Mouse (Mus musculus): ENCODE results near the gene Clic1. TPM values are rescaled to one million over a fixed set of nuclear protein-coding genes. Genes with fewer than 3 reads are reported as not detected.
A peak's percentile ranks its signal among the peaks of the same experiment; 100 is the strongest.

Clic1 gene
- polyA plus RNA-seq, 1 experiment = 141 TPM

GRCm38 (mm10) chr17:35023756-35024155, 26.0 kb upstream of the Clic1 start:
- Histone ChIP-seq H3K4me3 (replicated peaks; ENCODE audit: control insufficient read depth, low read depth, low read length) (peak overlapping the region; percentile 14), H3K27ac (ENCODE audit: control insufficient read depth, insufficient read depth, low read depth, low read length, poor library complexity) (no peak overlapping the region), H3K4me1 (ENCODE audit: control insufficient read depth, insufficient read depth, low read length) (peaks cover 2% of the 10 kb centered on the region)
- 17% methylated on average over 4 of the region's 4 CpGs for WGBS
- TF ChIP-seq POLR2A (IDR thresholded peaks at IDR 0.05; ENCODE audit: borderline replicate concordance, control insufficient read depth, low read depth, low read length) = no peak
- no peak for TF ChIP-seq CTCF (IDR thresholded peaks at IDR 0.05; ENCODE audit: control insufficient read depth, insufficient read depth, low read length)

- TF ChIP-seq POLR2A (IDR thresholded peaks at IDR 0.05; ENCODE audit: borderline replicate concordance, control insufficient read depth, low read depth, low read length) = no peak
- TF ChIP-seq CTCF (IDR thresholded peaks at IDR 0.05; ENCODE audit: control insufficient read depth, insufficient read depth, low read length) = no peak
- Histone ChIP-seq H3K4me1 (ENCODE audit: control insufficient read depth, insufficient read depth, low read length) (peaks cover 3% of the 10 kb centered on the region), H3K27ac (ENCODE audit: control insufficient read depth, insufficient read depth, low read depth, low read length, poor library complexity) (no peak overlapping the region; the same call in 1 of the 2 replicates), H3K4me3 (replicated peaks; ENCODE audit: control insufficient read depth, low read depth, low read length) (no peak overlapping the region)
- 54% methylated on average over 13 of the region's 13 CpGs for WGBS
These were observed 25.5 kb upstream of the Clic1 start for GRCm38 (mm10) chr17:35024261-35024660.

DNA sequence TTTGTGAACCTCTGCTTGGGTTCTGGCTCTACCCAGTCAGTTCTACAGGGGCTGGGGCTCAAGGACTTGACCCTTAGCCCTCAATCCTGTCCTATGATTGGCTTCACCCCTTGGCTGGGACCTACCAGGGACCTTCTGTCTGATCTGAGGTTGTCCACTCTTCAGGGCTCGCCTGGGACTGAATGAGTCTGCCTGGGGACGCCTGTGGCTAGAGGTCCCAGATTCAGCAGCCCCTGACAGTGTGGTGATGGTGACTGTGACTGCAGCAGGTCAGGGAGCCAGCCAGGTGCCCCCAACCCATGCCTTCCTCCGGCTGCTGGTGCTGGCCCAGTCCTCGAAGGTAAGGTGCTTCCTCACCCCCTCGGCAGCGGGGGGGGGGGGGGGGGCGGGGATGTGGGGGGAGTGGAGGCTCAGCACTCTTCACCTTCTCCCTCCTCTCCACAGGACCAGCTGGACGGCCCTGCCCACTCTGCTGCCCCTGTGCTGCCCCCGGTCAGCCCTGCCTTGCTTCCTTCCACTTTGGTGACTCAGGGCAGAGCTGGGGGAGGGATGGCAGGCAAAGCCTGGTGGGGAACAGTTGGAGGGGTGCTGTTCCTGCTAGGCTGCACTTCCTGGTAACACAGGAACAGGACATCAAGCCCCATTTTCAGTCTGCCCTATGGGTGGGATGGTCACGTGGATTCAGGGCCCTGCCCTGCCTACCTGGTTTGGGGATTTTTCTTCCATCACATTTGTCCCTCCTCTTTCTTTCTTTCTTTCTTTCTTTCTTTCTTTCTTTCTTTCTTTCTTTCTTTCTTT, 24.9 kb upstream of the Clic1 start:
- Histone ChIP-seq H3K27ac (ENCODE audit: control insufficient read depth, insufficient read depth, low read depth, low read length, poor library complexity) (no peak overlapping the region; the same call in 1 of the 2 replicates), H3K4me1 (ENCODE audit: control insufficient read depth, insufficient read depth, low read length) (peaks cover 4% of the 10 kb centered on the region), H3K4me3 (replicated peaks; ENCODE audit: control insufficient read depth, low read depth, low read length) (no peak overlapping the region)
- TF ChIP-seq CTCF (IDR thresholded peaks at IDR 0.05; ENCODE audit: control insufficient read depth, insufficient read depth, low read length) = no peak
- TF ChIP-seq POLR2A (IDR thresholded peaks at IDR 0.05; ENCODE audit: borderline replicate concordance, control insufficient read depth, low read depth, low read length) = no peak
- WGBS = 28% methylated on average over 10 of the region's 10 CpGs

DNA sequence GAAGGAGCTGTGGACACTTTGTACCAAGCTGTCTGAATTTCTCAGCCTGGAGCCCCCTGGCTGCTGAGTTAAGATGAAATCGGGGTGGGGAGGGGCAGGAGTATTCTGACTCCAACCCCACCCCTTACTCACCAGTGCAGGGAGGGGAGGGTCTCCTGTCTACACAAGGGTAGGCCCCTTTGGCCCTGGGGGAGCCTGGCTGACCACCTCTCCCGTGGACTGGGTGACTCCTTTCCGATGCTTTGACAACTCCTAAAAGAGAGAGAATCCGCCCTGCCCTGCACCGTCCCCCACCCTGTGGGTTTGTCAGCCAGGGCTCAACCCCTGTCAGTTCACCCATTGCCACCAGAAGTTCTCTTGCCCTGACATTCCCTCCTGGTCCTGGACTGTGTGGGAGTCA, 23.6 kb upstream of the Clic1 start:
- TF ChIP-seq CTCF (IDR thresholded peaks at IDR 0.05; ENCODE audit: control insufficient read depth, insufficient read depth, low read length) (no peak), POLR2A (IDR thresholded peaks at IDR 0.05; ENCODE audit: borderline replicate concordance, control insufficient read depth, low read depth, low read length) (no peak)
- Histone ChIP-seq H3K27ac (ENCODE audit: control insufficient read depth, insufficient read depth, low read depth, low read length, poor library complexity) (no peak overlapping the region), H3K4me3 (replicated peaks; ENCODE audit: control insufficient read depth, low read depth, low read length) (no peak overlapping the region), H3K4me1 (ENCODE audit: control insufficient read depth, insufficient read depth, low read length) (peaks cover 5% of the 10 kb centered on the region)
- WGBS = 83% methylated on average over 5 of the region's 5 CpGs

GRCm38 (mm10) chr17:35027277-35028068, 22.3 kb upstream of the Clic1 start, which contains the start of gene Sapcd1:
Gene Sapcd1 (minus strand): TSS chr17:35028016.
- H3K4me3 ChIP-seq (replicated peaks; ENCODE audit: control insufficient read depth, low read depth, low read length) = no peak within 1 kb of the TSS
- WGBS = 39% methylated on average over 13 of the region's 13 CpGs
- peak within 1 kb of the TSS; percentile 21 for H3K27ac ChIP-seq (ENCODE audit: control insufficient read depth, insufficient read depth, low read depth, low read length, poor library complexity)
- H3K4me1 ChIP-seq (ENCODE audit: control insufficient read depth, insufficient read depth, low read length) = peaks cover 9% of the 10 kb centered on the region
- TF ChIP-seq POLR2A (IDR thresholded peaks at IDR 0.05; ENCODE audit: borderline replicate concordance, control insufficient read depth, low read depth, low read length) = no peak; the same call in 1 of the 2 replicates
- TF ChIP-seq CTCF (IDR thresholded peaks at IDR 0.05; ENCODE audit: control insufficient read depth, insufficient read depth, low read length) = no peak

DNA sequence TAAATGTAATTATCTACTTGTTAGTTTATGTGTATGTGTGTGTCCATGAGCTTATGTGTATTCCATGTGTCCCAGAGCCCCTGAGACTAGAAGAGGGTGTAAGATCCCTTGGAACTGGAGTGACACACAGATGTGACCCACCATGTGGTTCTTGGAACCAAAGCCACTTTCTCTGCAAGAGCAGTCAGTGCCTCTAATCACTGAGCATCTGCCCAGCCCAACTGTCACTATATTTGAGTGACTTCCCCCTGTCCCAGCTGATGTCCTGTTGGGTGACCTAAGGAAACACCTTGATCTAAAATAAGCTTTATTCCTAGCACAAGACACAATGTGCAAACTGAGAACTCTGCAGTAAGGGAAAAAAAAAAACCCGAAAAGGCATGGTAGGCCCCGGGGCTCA, 21.5 kb upstream of the Clic1 start:
- 53% methylated on average over 2 of the region's 2 CpGs for WGBS
- H3K27ac ChIP-seq (ENCODE audit: control insufficient read depth, insufficient read depth, low read depth, low read length, poor library complexity) = no peak overlapping the region
- H3K4me1 ChIP-seq (ENCODE audit: control insufficient read depth, insufficient read depth, low read length) = peaks cover 9% of the 10 kb centered on the region

GRCm38 (mm10) chr17:35029691-35030532, 19.9 kb upstream of the Clic1 start:
- 0 out of 2 replicates have a peak, but pooled peaks have one; percentile 45 for TF ChIP-seq POLR2A (IDR thresholded peaks at IDR 0.05; ENCODE audit: borderline replicate concordance, control insufficient read depth, low read depth, low read length)
- peak; percentile 76 for TF ChIP-seq CTCF (IDR thresholded peaks at IDR 0.05; ENCODE audit: control insufficient read depth, insufficient read depth, low read length)
- peaks cover 7% of the 10 kb centered on the region for H3K4me1 ChIP-seq (ENCODE audit: control insufficient read depth, insufficient read depth, low read length)
- H3K27ac ChIP-seq (ENCODE audit: control insufficient read depth, insufficient read depth, low read depth, low read length, poor library complexity) = peak overlapping the region; percentile 43
- WGBS = 8% methylated on average over 19 of the region's 19 CpGs
- H3K4me3 ChIP-seq (replicated peaks; ENCODE audit: control insufficient read depth, low read depth, low read length) = peak overlapping the region; percentile 3

More for the DNA sequence above, 21.5 kb upstream of the Clic1 start:
- H3K4me3 ChIP-seq (replicated peaks; ENCODE audit: control insufficient read depth, low read depth, low read length) = no peak overlapping the region
- TF ChIP-seq POLR2A (IDR thresholded peaks at IDR 0.05; ENCODE audit: borderline replicate concordance, control insufficient read depth, low read depth, low read length) (no peak), CTCF (IDR thresholded peaks at IDR 0.05; ENCODE audit: control insufficient read depth, insufficient read depth, low read length) (no peak)

All from bone marrow, adult 2 months (tissue).